Mouse (Mus musculus): ENCODE results near the gene Prkch. TPM values are rescaled to one million over a fixed set of nuclear protein-coding genes. Genes with fewer than 3 reads are reported as not detected.

Prkch gene
- polyA plus RNA-seq, 1 experiment from 2014 or later: 1.2 TPM

GRCm38 (mm10) chr12:73656568-73657204, 72.1 kb downstream of the Prkch start:
- ATAC-seq (ENCODE audit: low read depth): no peak
- H3K27me3 ChIP-seq: no peaks in the 10 kb centered on the region
- H3K9me3 ChIP-seq (replicated peaks): no peaks in the 10 kb centered on the region
- no peak overlapping the region for H3K9ac ChIP-seq
- H3K27ac ChIP-seq: no peak overlapping the region
- no peak overlapping the region for H3K4me2 ChIP-seq
- H3K4me1 ChIP-seq (replicated peaks): no peaks in the 10 kb centered on the region
- no peaks in the 10 kb centered on the region for H3K36me3 ChIP-seq
- 23% methylated on average over 18 of the region's 18 CpGs for WGBS (ENCODE audit: insufficient replicate concordance)
- H3K4me3 ChIP-seq (replicated peaks): no peak overlapping the region
- no peak for DNase-seq

- Histone ChIP-seq H3K36me3 (no peaks in the 10 kb centered on the region), H3K27ac (no peak overlapping the region), H3K4me2 (no peak overlapping the region), H3K4me3 (replicated peaks) (no peak overlapping the region), H3K27me3 (no peaks in the 10 kb centered on the region), H3K9me3 (replicated peaks) (no peaks in the 10 kb centered on the region), H3K4me1 (replicated peaks) (no peaks in the 10 kb centered on the region; the same call in 1 of the 2 replicates), H3K9ac (no peak overlapping the region)
- no peak for ATAC-seq (ENCODE audit: low read depth)
- DNase-seq: no peak
- 60% methylated on average over 3 of the region's 3 CpGs for WGBS (ENCODE audit: insufficient replicate concordance)
Observed at GRCm38 (mm10) chr12:73663421-73663820, 78.8 kb downstream of the Prkch start.

- Histone ChIP-seq H3K4me1 (replicated peaks) (peaks cover 6% of the 10 kb centered on the region; the same call in 1 of the 2 replicates), H3K27me3 (no peaks in the 10 kb centered on the region), H3K4me3 (replicated peaks) (no peak overlapping the region), H3K9ac (no peak overlapping the region), H3K9me3 (replicated peaks) (no peaks in the 10 kb centered on the region), H3K36me3 (no peaks in the 10 kb centered on the region), H3K27ac (no peak overlapping the region), H3K4me2 (no peak overlapping the region)
- no peak for ATAC-seq (ENCODE audit: low read depth)
- DNase-seq: no peak
- 77% methylated on average over 2 of the region's 2 CpGs for WGBS (ENCODE audit: insufficient replicate concordance)
Observed at GRCm38 (mm10) chr12:73666701-73667100, 82.1 kb downstream of the Prkch start.

- Histone ChIP-seq H3K9me3 (replicated peaks) (no peaks in the 10 kb centered on the region), H3K36me3 (no peaks in the 10 kb centered on the region), H3K27ac (no peak overlapping the region), H3K4me2 (no peak overlapping the region), H3K4me3 (replicated peaks) (no peak overlapping the region), H3K9ac (no peak overlapping the region), H3K27me3 (no peaks in the 10 kb centered on the region), H3K4me1 (replicated peaks) (peaks cover 6% of the 10 kb centered on the region; the same call in 1 of the 2 replicates)
- WGBS (ENCODE audit: insufficient replicate concordance): 42% methylated on average over 7 of the region's 7 CpGs
- peak; percentile 4 for DNase-seq
- no peak for ATAC-seq (ENCODE audit: low read depth)
Observed at GRCm38 (mm10) chr12:73667607-73668006, 83.0 kb downstream of the Prkch start.

- Histone ChIP-seq H3K27ac (no peak overlapping the region), H3K4me1 (replicated peaks) (peaks cover 6% of the 10 kb centered on the region; the same call in 1 of the 2 replicates), H3K4me3 (replicated peaks) (no peak overlapping the region), H3K9ac (no peak overlapping the region), H3K36me3 (no peaks in the 10 kb centered on the region), H3K9me3 (replicated peaks) (no peaks in the 10 kb centered on the region), H3K4me2 (no peak overlapping the region), H3K27me3 (no peaks in the 10 kb centered on the region)
- no peak for ATAC-seq (ENCODE audit: low read depth)
- no peak for DNase-seq
- 63% methylated on average over 6 of the region's 6 CpGs for WGBS (ENCODE audit: insufficient replicate concordance)
Observed at GRCm38 (mm10) chr12:73670739-73671138, 86.1 kb downstream of the Prkch start.

GRCm38 (mm10) chr12:73671540-73671939, 86.9 kb downstream of the Prkch start:
- Histone ChIP-seq H3K36me3 (no peaks in the 10 kb centered on the region), H3K4me3 (replicated peaks) (no peak overlapping the region), H3K27me3 (no peaks in the 10 kb centered on the region), H3K4me2 (no peak overlapping the region), H3K9ac (no peak overlapping the region), H3K27ac (no peak overlapping the region), H3K9me3 (replicated peaks) (no peaks in the 10 kb centered on the region), H3K4me1 (replicated peaks) (peaks cover 6% of the 10 kb centered on the region; the same call in 1 of the 2 replicates)
- no peak for DNase-seq
- WGBS (ENCODE audit: insufficient replicate concordance): 27% methylated on average over 3 of the region's 3 CpGs
- no peak for ATAC-seq (ENCODE audit: low read depth)

- Histone ChIP-seq H3K4me2 (no peak overlapping the region), H3K36me3 (no peaks in the 10 kb centered on the region), H3K4me1 (replicated peaks) (peaks cover 6% of the 10 kb centered on the region; the same call in 1 of the 2 replicates), H3K27me3 (no peaks in the 10 kb centered on the region), H3K9ac (no peak overlapping the region), H3K4me3 (replicated peaks) (no peak overlapping the region), H3K9me3 (replicated peaks) (no peaks in the 10 kb centered on the region), H3K27ac (no peak overlapping the region)
- no peak for ATAC-seq (ENCODE audit: low read depth)
- DNase-seq: no peak
- WGBS (ENCODE audit: insufficient replicate concordance): 64% methylated on average over 4 of the region's 4 CpGs
Observed at GRCm38 (mm10) chr12:73672007-73672406, 87.4 kb downstream of the Prkch start.

- Histone ChIP-seq H3K27me3 (no peaks in the 10 kb centered on the region), H3K27ac (no peak overlapping the region), H3K4me1 (replicated peaks) (peaks cover 6% of the 10 kb centered on the region; the same call in 1 of the 2 replicates), H3K9ac (no peak overlapping the region), H3K4me3 (replicated peaks) (no peak overlapping the region), H3K36me3 (no peaks in the 10 kb centered on the region), H3K4me2 (no peak overlapping the region), H3K9me3 (replicated peaks) (no peaks in the 10 kb centered on the region)
- 63% methylated on average over 7 of the region's 7 CpGs for WGBS (ENCODE audit: insufficient replicate concordance)
- ATAC-seq (ENCODE audit: low read depth): no peak
- DNase-seq: no peak
Observed at GRCm38 (mm10) chr12:73673783-73674182, 89.2 kb downstream of the Prkch start.

- Histone ChIP-seq H3K9ac (no peak overlapping the region), H3K36me3 (no peaks in the 10 kb centered on the region), H3K27ac (no peak overlapping the region), H3K4me2 (no peak overlapping the region), H3K4me1 (replicated peaks) (peaks cover 14% of the 10 kb centered on the region), H3K9me3 (replicated peaks) (no peaks in the 10 kb centered on the region), H3K27me3 (no peaks in the 10 kb centered on the region), H3K4me3 (replicated peaks) (no peak overlapping the region)
- ATAC-seq (ENCODE audit: low read depth): no peak
- DNase-seq: no peak
- 51% methylated on average over 4 of the region's 4 CpGs for WGBS (ENCODE audit: insufficient replicate concordance)
Observed at GRCm38 (mm10) chr12:73675212-73675611, 90.6 kb downstream of the Prkch start.

- no peak overlapping the region for H3K4me3 ChIP-seq (replicated peaks)
- H3K9ac ChIP-seq: no peak overlapping the region
- WGBS (ENCODE audit: insufficient replicate concordance): 14% methylated on average over 7 of the region's 7 CpGs
- no peaks in the 10 kb centered on the region for H3K36me3 ChIP-seq
- H3K27me3 ChIP-seq: no peaks in the 10 kb centered on the region
- DNase-seq (no peak), ATAC-seq (ENCODE audit: low read depth) (no peak)
- peaks cover 8% of the 10 kb centered on the region for H3K4me1 ChIP-seq (replicated peaks)
- no peak overlapping the region for H3K27ac ChIP-seq
- no peak overlapping the region for H3K4me2 ChIP-seq
- no peaks in the 10 kb centered on the region for H3K9me3 ChIP-seq (replicated peaks)
Observed at GRCm38 (mm10) chr12:73679400-73679801, 94.8 kb downstream of the Prkch start.

GRCm38 (mm10) chr12:73682921-73683346, 98.3 kb downstream of the Prkch start:
- WGBS (ENCODE audit: insufficient replicate concordance): 28% methylated on average over 7 of the region's 7 CpGs
- Histone ChIP-seq H3K27ac (no peak overlapping the region), H3K4me3 (replicated peaks) (no peak overlapping the region), H3K4me1 (replicated peaks) (peaks cover 11% of the 10 kb centered on the region), H3K27me3 (no peaks in the 10 kb centered on the region), H3K9ac (no peak overlapping the region), H3K4me2 (no peak overlapping the region), H3K36me3 (no peaks in the 10 kb centered on the region), H3K9me3 (replicated peaks) (no peaks in the 10 kb centered on the region)
- ATAC-seq (ENCODE audit: low read depth): no peak
- no peak for DNase-seq

GRCm38 (mm10) chr12:73685875-73686274, 101.3 kb downstream of the Prkch start:
- H3K27ac ChIP-seq: no peak overlapping the region
- H3K9me3 ChIP-seq (replicated peaks): no peaks in the 10 kb centered on the region
- no peak overlapping the region for H3K4me3 ChIP-seq (replicated peaks)
- H3K36me3 ChIP-seq: no peaks in the 10 kb centered on the region
- H3K9ac ChIP-seq: no peak overlapping the region
- 65% methylated on average over 13 of the region's 13 CpGs for WGBS (ENCODE audit: insufficient replicate concordance)
- DNase-seq: no peak
- 0 out of 2 replicates have a peak, but pooled peaks cover 4% of the 10 kb centered on the region for H3K4me1 ChIP-seq (replicated peaks)
- no peak overlapping the region for H3K4me2 ChIP-seq
- no peak for ATAC-seq (ENCODE audit: low read depth)
- no peaks in the 10 kb centered on the region for H3K27me3 ChIP-seq
